Mouse (Mus musculus) right cerebral cortex, postnatal 25 days (tissue): ENCODE data around the gene Fosb.
A peak's percentile ranks its signal among the peaks of the same experiment; 100 is the strongest.

Experiments used
- DNase-seq: peaks from one replicate; pipeline ENCODE4 v3.0.0; 2022

The Fosb gene

GRCm38 (mm10) chr7:19309884-19310641 is at the start of gene Fosb:
Gene Fosb (minus strand): TSS chr7:19310051.
- peak; percentile 95 for DNase-seq

- peak; percentile 90 for DNase-seq
These were observed 49.5 kb upstream of the Fosb start, which contains the start of the genes Cd3eap and Ppp1r13l for GRCm38 (mm10) chr7:19359299-19359891. Gene Cd3eap (minus strand): TSS chr7:19359483. Gene Ppp1r13l (plus strand): TSS chr7:19359749.

- DNase-seq = no peak
These were observed 48.8 kb upstream of the Fosb start for GRCm38 (mm10) chr7:19358634-19359033.

- DNase-seq = no peak
These were observed 47.8 kb upstream of the Fosb start for GRCm38 (mm10) chr7:19357381-19358375.

- no peak for DNase-seq
These were observed 46.5 kb upstream of the Fosb start for GRCm38 (mm10) chr7:19356311-19356710.

GRCm38 (mm10) chr7:19354991-19355390 is 45.1 kb upstream of the Fosb start:
- no peak for DNase-seq

GRCm38 (mm10) chr7:19350221-19350620 is 40.4 kb upstream of the Fosb start:
- DNase-seq = no peak

GRCm38 (mm10) chr7:19349188-19349915 is 39.5 kb upstream of the Fosb start:
- DNase-seq = no peak

GRCm38 (mm10) chr7:19344938-19345471 is 35.2 kb upstream of the Fosb start:
- DNase-seq = peak; percentile 93

GRCm38 (mm10) chr7:19344237-19344847 is 34.5 kb upstream of the Fosb start, which contains the start of gene Ercc1:
Gene Ercc1 (plus strand): TSS chr7:19344778.
- no peak for DNase-seq

- DNase-seq = peak; percentile 73
These were observed 33.5 kb upstream of the Fosb start for GRCm38 (mm10) chr7:19343210-19343808.

- DNase-seq = peak; percentile 87
These were observed 32.7 kb upstream of the Fosb start for GRCm38 (mm10) chr7:19342481-19343027.

- DNase-seq = peak; percentile 74
These were observed 32.0 kb upstream of the Fosb start for GRCm38 (mm10) chr7:19341761-19342409.

- no peak for DNase-seq
These were observed 31.4 kb upstream of the Fosb start for GRCm38 (mm10) chr7:19341250-19341649.

GRCm38 (mm10) chr7:19338596-19338995 is 28.7 kb upstream of the Fosb start:
- DNase-seq = no peak

GRCm38 (mm10) chr7:19338060-19338459 is 28.2 kb upstream of the Fosb start:
- no peak for DNase-seq

GRCm38 (mm10) chr7:19337122-19337521 is 27.3 kb upstream of the Fosb start:
- DNase-seq = no peak

- no peak for DNase-seq
These were observed 25.7 kb upstream of the Fosb start for GRCm38 (mm10) chr7:19335583-19335982.

- peak; percentile 89 for DNase-seq
These were observed 23.0 kb upstream of the Fosb start for GRCm38 (mm10) chr7:19332709-19333352.

GRCm38 (mm10) chr7:19331910-19332309 is 22.1 kb upstream of the Fosb start:
- DNase-seq = no peak
